Comparison of ENCODE assay signal across 10 mouse cellular contexts in genomic region chr10:97375824-97376223, GRCm38 (mm10).
DNase-seq lines count a peak whose midpoint lies in the region; ATAC-seq lines count a peak whose summit lies in the region.
"Had no signal": no experiment of that assay in that cellular context is flagged by ENCODE, and none has a peak within 500 bp of the region (broad histone marks: within the 10 kb centered on the region; RNA-seq: fewer than 3 reads in every experiment).

No protein-coding gene starts in this region.

- intact Hi-C loops in left cerebral cortex, postnatal 25 days (cut with DNase I), result loop anchor here (1.0 to 10.0 kb wide), 3 partner anchors 294 to 1709 kb away; no protein-coding TSS in a partner anchor

- no peak overlapping the region for H3K9ac ChIP-seq in midbrain, embryonic 16.5 days (ENCODE audit: low read depth, low read length)
- H3K9ac ChIP-seq in forebrain, embryonic 16.5 days (replicated peaks; ENCODE audit: low read depth, low read length), result no peak overlapping the region
- no peak overlapping the region for H3K9ac ChIP-seq in intestine, embryonic 16.5 days (ENCODE audit: low read depth, low read length)
- H3K9ac ChIP-seq: embryonic facial prominence, embryonic 13.5 days; midbrain, embryonic 12.5 days had no signal

- H3K27ac ChIP-seq in midbrain, embryonic 10.5 days (replicated peaks), result no peak overlapping the region
- H3K27ac ChIP-seq in midbrain, embryonic 16.5 days (ENCODE audit: low read length), result no peak overlapping the region
- H3K27ac ChIP-seq in forebrain, embryonic 16.5 days (ENCODE audit: low read length), result no peak overlapping the region
- no peak overlapping the region for H3K27ac ChIP-seq in intestine, embryonic 16.5 days (ENCODE audit: low read length)
- H3K27ac ChIP-seq: midbrain, embryonic 12.5 days had no signal

- H3K4me3 ChIP-seq in midbrain, embryonic 10.5 days, result no peak overlapping the region
- no peak overlapping the region for H3K4me3 ChIP-seq in midbrain, embryonic 16.5 days (ENCODE audit: low read depth, low read length)
- no peak overlapping the region for H3K4me3 ChIP-seq in forebrain, embryonic 16.5 days (replicated peaks; ENCODE audit: low read length)
- no peak overlapping the region for H3K4me3 ChIP-seq in intestine, embryonic 16.5 days (ENCODE audit: low read length)
- H3K4me3 ChIP-seq: embryonic facial prominence, embryonic 13.5 days; midbrain, embryonic 12.5 days had no signal

- H3K36me3 ChIP-seq in midbrain, embryonic 10.5 days, result no peaks in the 10 kb centered on the region
- H3K36me3 ChIP-seq in midbrain, embryonic 16.5 days (ENCODE audit: control insufficient read depth, insufficient read depth, low read length), result no peaks in the 10 kb centered on the region
- no peaks in the 10 kb centered on the region for H3K36me3 ChIP-seq in forebrain, embryonic 16.5 days (ENCODE audit: control insufficient read depth, insufficient read depth)
- no peaks in the 10 kb centered on the region for H3K36me3 ChIP-seq in intestine, embryonic 16.5 days (ENCODE audit: control insufficient read depth, insufficient read depth, low read length)
- H3K36me3 ChIP-seq: embryonic facial prominence, embryonic 13.5 days; midbrain, embryonic 12.5 days had no signal

- H3K27me3 ChIP-seq in midbrain, embryonic 10.5 days (ENCODE audit: low read depth, poor library complexity, severe bottlenecking), result no peaks in the 10 kb centered on the region
- H3K27me3 ChIP-seq in midbrain, embryonic 16.5 days (ENCODE audit: control insufficient read depth, insufficient read depth, low read depth, low read length), result no peaks in the 10 kb centered on the region
- H3K27me3 ChIP-seq in forebrain, embryonic 16.5 days (replicated peaks; ENCODE audit: control insufficient read depth, insufficient read depth, low read length), result no peaks in the 10 kb centered on the region
- H3K27me3 ChIP-seq in intestine, embryonic 16.5 days (replicated peaks; ENCODE audit: control insufficient read depth, insufficient read depth, low read length), result no peaks in the 10 kb centered on the region
- H3K27me3 ChIP-seq: embryonic facial prominence, embryonic 13.5 days; midbrain, embryonic 12.5 days had no signal

- H3K4me2 ChIP-seq in midbrain, embryonic 16.5 days (ENCODE audit: low read length), result no peak overlapping the region
- H3K4me2 ChIP-seq in forebrain, embryonic 16.5 days (ENCODE audit: low read length), result no peak overlapping the region
- no peak overlapping the region for H3K4me2 ChIP-seq in intestine, embryonic 16.5 days (ENCODE audit: low read depth, low read length)
- H3K4me2 ChIP-seq: embryonic facial prominence, embryonic 13.5 days; midbrain, embryonic 12.5 days had no signal

- peak; percentile 62 for DNase-seq in midbrain, embryonic 10.5 days (ENCODE audit: low spot score)
- DNase-seq in c-Kit-positive CD71-positive TER-119-negative erythroid progenitor cells, embryonic 14.5 days (ENCODE audit: low read depth), result peak; percentile 33
- DNase-seq in left cerebral cortex, postnatal 25 days (ENCODE audit: low spot score in 2 of 2), result peak; percentile 45 to 64
- DNase-seq in thymus, postnatal 25 days, result peak; percentile 12

- H3K4me1 ChIP-seq in midbrain, embryonic 10.5 days, result no peaks in the 10 kb centered on the region
- H3K4me1 ChIP-seq in midbrain, embryonic 16.5 days (ENCODE audit: control insufficient read depth, insufficient read depth, low read length), result no peaks in the 10 kb centered on the region
- no peaks in the 10 kb centered on the region for H3K4me1 ChIP-seq in forebrain, embryonic 16.5 days (replicated peaks; ENCODE audit: control insufficient read depth, insufficient read depth, low read length)
- H3K4me1 ChIP-seq in intestine, embryonic 16.5 days (ENCODE audit: control insufficient read depth, insufficient read depth, low read length), result no peaks in the 10 kb centered on the region
- H3K4me1 ChIP-seq: embryonic facial prominence, embryonic 13.5 days; midbrain, embryonic 12.5 days had no signal

- WGBS in midbrain, embryonic 10.5 days, result 19% methylated on average over 2 of the region's 2 CpGs
- 8% methylated on average over 2 of the region's 2 CpGs for WGBS in midbrain, embryonic 16.5 days
- WGBS in forebrain, embryonic 16.5 days, result 8% methylated on average over 2 of the region's 2 CpGs
- WGBS in intestine, embryonic 16.5 days, result 15% methylated on average over 2 of the region's 2 CpGs

- no peak for ATAC-seq in midbrain, embryonic 16.5 days
- ATAC-seq in forebrain, embryonic 16.5 days, result peak; percentile 65; the same call in 1 of the 2 replicates
- peak; percentile 63; the same call in 1 of the 2 replicates for ATAC-seq in intestine, embryonic 16.5 days
- ATAC-seq in neutrophil, adult 5-6 weeks (ENCODE audit: extremely low read depth, insufficient number of reproducible peaks, low FRiP score, poor library complexity, severe bottlenecking), result peak; percentile 80; the same call in 1 of the 2 replicates

- H3K9me3 ChIP-seq in midbrain, embryonic 10.5 days (replicated peaks), result no peaks in the 10 kb centered on the region
- no peaks in the 10 kb centered on the region for H3K9me3 ChIP-seq in midbrain, embryonic 16.5 days (replicated peaks; ENCODE audit: control insufficient read depth, low read length, poor library complexity, severe bottlenecking)
- H3K9me3 ChIP-seq in forebrain, embryonic 16.5 days (ENCODE audit: control insufficient read depth, low read length), result no peaks in the 10 kb centered on the region
- no peaks in the 10 kb centered on the region for H3K9me3 ChIP-seq in intestine, embryonic 16.5 days (ENCODE audit: control insufficient read depth, low read length)
- H3K9me3 ChIP-seq: embryonic facial prominence, embryonic 13.5 days; midbrain, embryonic 12.5 days had no signal

Comparison
In these comparisons a context has a peak if more than half of its experiments do, and no peak if none do; other contexts are left out.
1. DNase-seq: peak in every context shown above with its lines; median percentile 62 in midbrain, embryonic 10.5 days; 54 in left cerebral cortex, postnatal 25 days; 33 in c-Kit-positive CD71-positive TER-119-negative erythroid progenitor cells, embryonic 14.5 days; 12 in thymus, postnatal 25 days.